In genomic region chr9:57156383-57156782, GRCm38 (mm10) we compare ENCODE assay signal across 16 mouse cellular contexts.
"Had no signal": no experiment of that assay in that cellular context is flagged by ENCODE, and none has a peak within 500 bp of the region (broad histone marks: within the 10 kb centered on the region; RNA-seq: fewer than 3 reads in every experiment).

No protein-coding gene starts in this region.

- DNase-seq: kidney, adult 2 months; kidney, postnatal 14 days; kidney, postnatal 4 days; left cerebral cortex, postnatal 4 days; liver, postnatal 0 days; lung, embryonic 14.5 days; right cerebral cortex, adult 18-20 months; right cerebral cortex, postnatal 14 days; right cerebral cortex, postnatal 4 days; thymus, postnatal 25 days had no signal

- H3K9me3 ChIP-seq: limb, embryonic 12.5 days; limb, embryonic 15.5 days; midbrain, embryonic 12.5 days; neural tube, embryonic 12.5 days; neural tube, embryonic 15.5 days; stomach, embryonic 15.5 days had no signal

- H3K27me3 ChIP-seq: limb, embryonic 12.5 days; limb, embryonic 15.5 days; neural tube, embryonic 12.5 days; stomach, embryonic 15.5 days had no signal

- H3K36me3 ChIP-seq: neural tube, embryonic 15.5 days had no signal

- H3K4me3 ChIP-seq: stomach, embryonic 15.5 days had no signal
